Mouse (Mus musculus) liver, adult (tissue): ENCODE measurements around the gene Tsen54.
A peak's percentile ranks its signal among the peaks of the same experiment; 100 is the strongest.

Experiments
- GATA4 ChIP-seq: IDR thresholded peaks from 2 replicates; pipeline ENCODE4 v1.6.1; 2014; ENCODE audit warnings: mild to moderate bottlenecking, low read length; ENCODE audit not compliant: insufficient replicate concordance

The Tsen54 gene

GRCm38 (mm10) chr11:115812533-115813420 is 1.7 kb upstream of the Tsen54 start:
- no peak for TF ChIP-seq GATA4

GRCm38 (mm10) chr11:115813507-115814296 is 822 bp upstream of the Tsen54 start, which contains the start of gene Caskin2:
Gene Caskin2 (minus strand): TSS chr11:115813639.
- TF ChIP-seq GATA4, result peak; percentile 2; the same call in 1 of the 2 replicates

- TF ChIP-seq GATA4, result no peak
Measured at GRCm38 (mm10) chr11:115817331-115817730, 2.8 kb downstream of the Tsen54 start.

GRCm38 (mm10) chr11:115819915-115820623 is 5.5 kb downstream of the Tsen54 start:
- TF ChIP-seq GATA4, result no peak

DNA sequence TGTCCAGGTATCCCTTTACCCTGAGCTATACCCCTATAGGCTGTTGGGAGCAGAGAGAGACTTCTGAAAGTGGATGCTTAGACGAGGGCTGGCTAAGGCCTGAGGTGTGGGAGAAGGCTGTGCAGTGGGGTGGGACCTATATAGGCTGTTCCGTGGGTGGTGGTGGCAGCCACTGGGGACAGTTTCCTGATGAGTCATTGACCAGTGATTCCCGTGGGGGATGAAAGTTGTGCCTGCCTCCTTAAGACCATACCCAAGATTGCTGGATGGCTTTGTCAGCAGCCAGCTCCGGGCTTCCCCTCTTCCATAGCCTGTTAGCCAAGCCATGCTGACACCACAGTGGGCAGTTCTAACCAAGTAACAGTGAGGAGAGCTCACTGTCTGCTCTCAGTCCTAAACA is 6.5 kb downstream of the Tsen54 start:
- no peak for TF ChIP-seq GATA4

DNA sequence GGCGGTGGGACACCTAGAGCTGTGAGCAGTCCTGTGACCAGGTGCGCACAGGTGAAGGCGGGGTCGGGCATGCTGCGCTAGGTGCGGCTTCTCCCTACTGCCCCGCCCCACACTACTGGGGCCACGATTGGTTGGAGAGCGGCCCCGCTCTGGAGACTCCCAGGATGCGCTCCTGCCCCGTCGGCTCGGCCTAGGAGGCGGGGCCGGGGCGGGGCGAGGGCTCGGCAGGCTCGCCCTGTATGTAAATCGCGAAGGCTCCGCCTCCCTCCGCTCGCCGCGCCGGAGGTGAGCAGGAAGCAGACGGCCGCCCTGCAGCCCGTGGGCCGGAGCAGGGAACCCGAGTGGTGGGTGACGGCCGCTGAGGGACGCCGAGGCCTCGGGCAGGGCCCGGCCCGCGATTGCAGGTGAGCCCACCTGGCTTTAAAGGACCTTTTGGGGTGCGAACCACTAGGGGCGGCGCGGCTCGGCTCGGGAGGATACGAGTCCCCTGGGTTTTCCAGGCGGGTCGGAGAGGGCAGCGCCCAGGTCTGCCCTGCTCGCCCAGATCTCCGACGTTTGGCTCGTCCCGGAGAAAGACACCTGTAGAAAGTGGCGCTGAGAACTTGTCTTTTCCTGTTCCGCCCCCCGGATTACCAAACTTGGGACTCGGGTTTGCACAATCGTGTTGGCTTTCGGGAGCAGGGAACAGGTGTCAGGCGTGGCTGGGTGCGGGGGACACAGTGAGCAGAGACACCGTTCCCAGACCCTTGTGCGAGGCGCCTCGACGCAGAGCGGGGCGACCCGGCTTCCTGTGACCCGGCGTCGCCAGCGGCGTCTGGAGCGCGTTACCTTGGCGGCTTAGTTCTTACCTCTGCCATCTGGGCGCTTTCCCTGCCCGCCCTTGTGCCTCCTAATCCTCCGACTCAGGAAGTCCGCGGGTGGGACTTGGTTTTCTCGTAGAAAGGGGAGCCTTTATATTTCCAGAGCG is 9.5 kb downstream of the Tsen54 start, which contains the start of gene Llgl2:
TSS of gene Llgl2 (plus strand) at position 276 of the 967 bp plus-strand sequence.
- no peak for TF ChIP-seq GATA4

- TF ChIP-seq GATA4, result no peak
Measured at GRCm38 (mm10) chr11:115824813-115825212, 10.3 kb downstream of the Tsen54 start.

DNA sequence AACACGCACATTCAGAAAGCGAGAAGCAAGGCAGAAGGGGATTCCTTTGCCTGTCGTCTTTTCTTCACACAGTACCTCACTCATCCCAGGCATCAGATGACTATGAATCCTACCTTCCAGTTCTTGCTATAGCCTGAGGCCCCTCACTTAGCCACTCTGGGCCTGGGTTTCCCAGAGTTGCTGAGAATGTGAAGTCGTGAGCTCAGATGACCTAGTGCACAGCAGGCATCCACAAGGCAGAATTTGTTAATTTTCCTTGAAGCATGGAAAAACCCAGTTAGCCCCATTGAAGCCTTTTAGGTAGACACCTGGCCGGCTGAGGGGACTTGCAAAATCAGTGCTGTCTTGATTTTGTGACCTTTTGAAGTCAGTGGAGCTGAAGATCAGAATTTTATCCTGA is 12.0 kb downstream of the Tsen54 start:
- no peak for TF ChIP-seq GATA4

- TF ChIP-seq GATA4, result no peak
Measured at GRCm38 (mm10) chr11:115827624-115828023, 13.1 kb downstream of the Tsen54 start.

GRCm38 (mm10) chr11:115829036-115829435 is 14.5 kb downstream of the Tsen54 start:
- no peak for TF ChIP-seq GATA4

DNA sequence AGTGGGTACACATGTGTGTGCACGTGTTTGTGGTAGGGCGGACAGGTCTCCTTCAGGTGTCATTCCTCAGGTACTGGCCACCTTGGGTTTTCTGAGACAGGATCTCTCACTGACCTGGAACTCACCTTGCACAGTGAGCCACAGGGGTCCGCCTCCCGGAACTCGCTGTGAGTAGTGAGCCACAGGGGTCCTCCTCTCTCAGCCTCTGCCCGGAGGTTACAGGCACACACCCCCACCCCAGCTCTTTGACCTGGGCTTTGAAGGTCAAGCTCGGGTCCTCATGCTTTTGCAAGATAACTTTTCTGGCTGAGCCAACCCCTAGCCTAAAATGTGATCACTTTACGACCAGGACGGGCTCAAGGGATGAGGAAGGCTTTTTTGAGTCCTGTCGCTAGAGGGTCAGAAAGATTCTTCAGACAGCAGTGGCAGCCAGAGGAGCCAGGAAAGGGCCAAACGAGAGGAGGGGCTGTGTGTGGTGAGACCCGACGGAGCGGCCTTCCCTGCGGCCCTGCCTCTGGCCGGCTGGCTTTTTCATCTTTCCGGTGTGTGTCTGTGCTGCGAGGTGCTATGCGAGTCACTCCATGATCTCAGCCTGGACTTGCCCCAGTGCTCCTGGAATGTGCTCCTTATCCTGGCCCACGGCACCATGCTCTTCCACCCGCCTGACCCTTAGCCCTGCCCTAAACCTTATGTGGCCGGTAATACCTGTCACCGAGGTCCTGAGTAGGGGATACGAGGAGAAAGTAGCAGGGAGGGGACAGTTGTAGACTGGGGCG is 16.2 kb downstream of the Tsen54 start:
- TF ChIP-seq GATA4, result no peak

DNA sequence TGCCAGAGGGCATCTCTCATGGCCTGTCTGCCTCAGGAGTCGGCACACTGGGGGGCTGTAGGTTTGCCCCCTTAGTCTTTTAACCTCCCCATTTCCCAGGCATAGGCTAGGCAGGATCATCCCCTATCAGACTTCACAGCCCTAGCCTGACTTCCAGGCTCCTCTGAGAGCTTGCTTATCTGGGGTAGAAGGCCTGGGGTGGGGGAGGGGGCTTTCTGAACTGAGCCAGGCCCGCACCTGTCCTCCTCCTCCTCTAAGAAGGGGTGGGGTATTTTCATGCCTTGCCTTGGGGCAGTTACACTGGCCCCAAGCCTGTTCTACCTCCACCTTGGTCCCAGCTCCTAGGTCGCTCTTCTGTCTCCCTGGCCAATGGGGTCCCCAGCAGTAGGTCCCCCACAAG is 17.0 kb downstream of the Tsen54 start:
- TF ChIP-seq GATA4, result no peak

DNA sequence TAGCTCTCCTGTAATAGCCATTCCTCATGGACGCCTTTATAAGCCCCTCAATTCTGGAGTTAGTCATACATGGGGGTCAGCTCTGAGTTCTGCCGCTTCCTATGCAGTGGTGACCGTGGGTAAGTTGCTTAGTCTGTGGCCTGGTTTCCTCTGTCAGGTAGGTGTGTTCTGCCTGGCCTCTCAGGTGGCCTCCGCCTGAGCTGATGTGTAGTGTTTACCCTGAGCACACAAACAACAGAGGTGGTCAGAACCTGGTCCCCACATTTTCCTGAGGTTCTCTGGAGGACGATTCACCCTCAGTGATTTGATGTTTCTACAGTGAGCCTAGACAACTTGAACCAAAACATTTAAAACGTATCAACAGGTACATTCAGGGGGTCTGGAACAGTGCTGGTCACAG is 17.5 kb downstream of the Tsen54 start:
- no peak for TF ChIP-seq GATA4
